Mouse (Mus musculus) embryonic facial prominence, embryonic 11.5 days (tissue): ENCODE results near the gene R3hdm1. TPM values are rescaled to one million over a fixed set of nuclear protein-coding genes. Genes with fewer than 3 reads are reported as not detected.
A peak's percentile ranks its signal among the peaks of the same experiment; 100 is the strongest.

Experiments used
- ATAC-seq: fragments of 200-750 bp; cut with Nextera tagmentation; replicated peaks from 2 replicates; pipeline ENCODE4 v1.8.0; 2017; ENCODE audit warnings: low read depth; ENCODE audit not compliant: insufficient number of reproducible peaks, low FRiP score, low TSS enrichment
- DNase-seq: peaks from one replicate; pipeline ENCODE4 v3.0.0-alpha.2; 2015; ENCODE audit warnings: low spot score
- H3K27ac ChIP-seq: fragments of 300-500 bp; sonication (generic); replicated peaks from 2 replicates; pipeline ENCODE4 v1.5.1; 2014; ENCODE audit warnings: mild to moderate bottlenecking, low read depth, low read length, control low read depth
- H3K27me3 ChIP-seq: fragments of 300-500 bp; sonication (generic); 2 replicates; pipeline ENCODE4 v1.6.1; 2014; ENCODE audit warnings: mild to moderate bottlenecking, low read length, moderate library complexity, mixed read lengths; ENCODE audit not compliant: control insufficient read depth, insufficient read depth
- H3K36me3 ChIP-seq: fragments of 300-500 bp; sonication (generic); replicated peaks from 2 replicates; pipeline ENCODE4 v1.6.1; 2014; ENCODE audit warnings: low read depth, mild to moderate bottlenecking, low read length, moderate library complexity, mixed read lengths; ENCODE audit not compliant: control insufficient read depth, insufficient read depth
- H3K4me1 ChIP-seq: fragments of 300-500 bp; sonication (generic); 2 replicates; pipeline ENCODE4 v1.6.1; 2014; ENCODE audit warnings: low read length, mixed read lengths; ENCODE audit not compliant: control insufficient read depth, insufficient read depth
- H3K4me2 ChIP-seq: fragments of 300-500 bp; sonication (generic); 2 replicates; pipeline ENCODE4 v1.6.1; 2014; ENCODE audit warnings: low read depth, mild to moderate bottlenecking, control low read depth, low read length, moderate library complexity
- H3K4me3 ChIP-seq: fragments of 300-500 bp; sonication (generic); 2 replicates; pipeline ENCODE4 v1.5.1; 2014; ENCODE audit warnings: low read depth, low read length, control low read depth
- H3K9ac ChIP-seq: fragments of 300-500 bp; sonication (generic); replicated peaks from 2 replicates; pipeline ENCODE4 v1.6.1; 2014; ENCODE audit warnings: mild to moderate bottlenecking, control low read depth, low read length
- H3K9me3 ChIP-seq: fragments of 300-500 bp; sonication (generic); replicated peaks from 2 replicates; pipeline ENCODE4 v1.6.1; 2016; ENCODE audit warnings: mild to moderate bottlenecking, low read length, inconsistent platforms, mixed read lengths; ENCODE audit not compliant: control insufficient read depth
- WGBS: fragments of 180-500 bp; shearing (Covaris S2); extraction: QIAGEN DNeasy Blood & Tissue Kit; methylation state at CpG from one replicate; pipeline ENCODE4 v1.1.7; 2014; 5-methylcytosine and 5-hydroxymethylcytosine counted together
- polyA plus RNA-seq: library from polyadenylated mRNA; unstranded; fragments of >200 nt; fragmentation: Nextera tagmentation; extraction: Ambion mirVana; gene quantifications from 2 replicates; pipeline ENCODE4 v1.2.1, GENCODE M21; 2014

The R3hdm1 gene
- polyA plus RNA-seq, 1 experiment from 2014 or later, result 87.3 TPM

- WGBS, result 92% methylated on average over 1 of the region's 1 CpGs
- H3K9ac ChIP-seq, result no peak overlapping the region
- ATAC-seq, result no peak
- no peak for DNase-seq
- H3K9me3 ChIP-seq, result no peaks in the 10 kb centered on the region
- no peaks in the 10 kb centered on the region for H3K36me3 ChIP-seq
- no peaks in the 10 kb centered on the region for H3K4me1 ChIP-seq
- H3K4me3 ChIP-seq, result no peak overlapping the region
- H3K27ac ChIP-seq, result no peak overlapping the region
- H3K27me3 ChIP-seq, result no peaks in the 10 kb centered on the region
- no peak overlapping the region for H3K4me2 ChIP-seq
These were observed 63.9 kb downstream of the R3hdm1 start for GRCm38 (mm10) chr1:128166956-128167355.

GRCm38 (mm10) chr1:128170104-128170503, 67.0 kb downstream of the R3hdm1 start:
- no peak overlapping the region for H3K4me3 ChIP-seq
- DNase-seq (no peak), ATAC-seq (no peak)
- no peaks in the 10 kb centered on the region for H3K9me3 ChIP-seq
- no peak overlapping the region for H3K9ac ChIP-seq
- H3K36me3 ChIP-seq, result no peaks in the 10 kb centered on the region
- H3K27me3 ChIP-seq, result no peaks in the 10 kb centered on the region
- no peak overlapping the region for H3K4me2 ChIP-seq
- H3K27ac ChIP-seq, result no peak overlapping the region
- no peaks in the 10 kb centered on the region for H3K4me1 ChIP-seq

DNA sequence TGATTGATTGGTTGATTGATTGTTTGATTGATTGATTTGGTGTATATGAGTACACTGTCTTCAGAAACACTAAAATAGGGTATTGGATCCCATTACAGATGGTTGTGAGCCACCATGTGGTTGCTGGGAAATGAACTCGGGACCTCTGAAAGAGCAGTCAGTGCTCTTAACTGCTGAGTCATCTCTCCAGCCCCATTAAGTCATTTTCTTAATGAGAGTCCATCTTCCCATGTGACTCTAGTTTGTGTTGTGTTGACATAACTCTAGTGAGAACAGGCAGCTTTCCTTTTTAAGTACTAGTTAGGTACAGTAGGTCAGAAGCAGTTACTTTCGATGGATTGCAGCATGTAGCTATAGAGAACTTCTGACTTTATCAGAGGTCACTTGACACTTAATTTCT, 88.3 kb downstream of the R3hdm1 start:
- H3K27ac ChIP-seq, result no peak overlapping the region
- H3K27me3 ChIP-seq, result no peaks in the 10 kb centered on the region
- no peak overlapping the region for H3K4me2 ChIP-seq
- 53% methylated on average over 2 of the region's 2 CpGs for WGBS
- no peaks in the 10 kb centered on the region for H3K9me3 ChIP-seq
- DNase-seq (no peak), ATAC-seq (no peak)
- no peak overlapping the region for H3K9ac ChIP-seq
- peaks cover 2% of the 10 kb centered on the region; the same call in 1 of the 2 replicates for H3K36me3 ChIP-seq
- no peaks in the 10 kb centered on the region for H3K4me1 ChIP-seq
- no peak overlapping the region for H3K4me3 ChIP-seq

- no peak overlapping the region for H3K4me3 ChIP-seq
- no peaks in the 10 kb centered on the region; the same call in 1 of the 2 replicates for H3K36me3 ChIP-seq
- no peak overlapping the region for H3K9ac ChIP-seq
- no peaks in the 10 kb centered on the region for H3K4me1 ChIP-seq
- DNase-seq, result no peak
- no peak overlapping the region for H3K27ac ChIP-seq
- no peak for ATAC-seq
- H3K4me2 ChIP-seq, result no peak overlapping the region
- H3K9me3 ChIP-seq, result no peaks in the 10 kb centered on the region
- no peaks in the 10 kb centered on the region for H3K27me3 ChIP-seq
- WGBS, result 91% methylated on average over 7 of the region's 7 CpGs
These were observed 89.3 kb downstream of the R3hdm1 start for GRCm38 (mm10) chr1:128192369-128192768.

- H3K4me3 ChIP-seq, result no peak overlapping the region
These were observed 90.9 kb downstream of the R3hdm1 start for GRCm38 (mm10) chr1:128194011-128194410.

GRCm38 (mm10) chr1:128197353-128197752, 94.3 kb downstream of the R3hdm1 start:
- no peaks in the 10 kb centered on the region; the same call in 1 of the 2 replicates for H3K36me3 ChIP-seq
- no peak overlapping the region for H3K4me3 ChIP-seq
- 92% methylated on average over 1 of the region's 1 CpGs for WGBS

More at GRCm38 (mm10) chr1:128194011-128194410, 90.9 kb downstream of the R3hdm1 start:
- 52% methylated on average over 2 of the region's 2 CpGs for WGBS
- no peaks in the 10 kb centered on the region; the same call in 1 of the 2 replicates for H3K36me3 ChIP-seq
- H3K9me3 ChIP-seq, result no peaks in the 10 kb centered on the region
- H3K27ac ChIP-seq, result no peak overlapping the region
- ATAC-seq, result no peak
- H3K27me3 ChIP-seq, result no peaks in the 10 kb centered on the region
- peak; percentile 64 for DNase-seq
- no peaks in the 10 kb centered on the region for H3K4me1 ChIP-seq
- no peak overlapping the region for H3K9ac ChIP-seq
- H3K4me2 ChIP-seq, result no peak overlapping the region

GRCm38 (mm10) chr1:128213261-128213660, 110.2 kb downstream of the R3hdm1 start:
- no peaks in the 10 kb centered on the region for H3K27me3 ChIP-seq
- no peak overlapping the region for H3K9ac ChIP-seq
- no peak overlapping the region for H3K27ac ChIP-seq
- no peaks in the 10 kb centered on the region for H3K9me3 ChIP-seq
- no peaks in the 10 kb centered on the region for H3K4me1 ChIP-seq
- H3K4me3 ChIP-seq, result no peak overlapping the region
- ATAC-seq (0 out of 2 replicates have a peak, but pooled peaks have one; percentile 65), DNase-seq (peak; percentile 42)
- no peaks in the 10 kb centered on the region; the same call in 1 of the 2 replicates for H3K36me3 ChIP-seq
- WGBS, result 74% methylated on average over 5 of the region's 5 CpGs
- no peak overlapping the region for H3K4me2 ChIP-seq

More at GRCm38 (mm10) chr1:128197353-128197752, 94.3 kb downstream of the R3hdm1 start:
- H3K9ac ChIP-seq, result no peak overlapping the region
- H3K9me3 ChIP-seq, result no peaks in the 10 kb centered on the region
- H3K27ac ChIP-seq, result no peak overlapping the region
- no peaks in the 10 kb centered on the region for H3K27me3 ChIP-seq
- DNase-seq (no peak), ATAC-seq (no peak)
- H3K4me1 ChIP-seq, result no peaks in the 10 kb centered on the region
- no peak overlapping the region for H3K4me2 ChIP-seq

- no peak overlapping the region for H3K27ac ChIP-seq
- no peak for ATAC-seq
These were observed 118.8 kb downstream of the R3hdm1 start for GRCm38 (mm10) chr1:128221886-128222285.

More at GRCm38 (mm10) chr1:128221886-128222285, 118.8 kb downstream of the R3hdm1 start:
- Histone ChIP-seq H3K4me2 (no peak overlapping the region), H3K4me1 (no peaks in the 10 kb centered on the region), H3K9me3 (no peaks in the 10 kb centered on the region), H3K9ac (no peak overlapping the region), H3K27me3 (no peaks in the 10 kb centered on the region), H3K4me3 (no peak overlapping the region), H3K36me3 (no peaks in the 10 kb centered on the region; the same call in 1 of the 2 replicates)
- 93% methylated on average over 2 of the region's 2 CpGs for WGBS
- no peak for DNase-seq
